Mouse (Mus musculus) hematopoietic stem cell, adult 5-6 weeks (primary cell): ENCODE measurements around the gene Slc22a6. TPM values are rescaled to one million over a fixed set of nuclear protein-coding genes. Genes with fewer than 3 reads are reported as not detected.

ENCODE experiments used
- ATAC-seq, 2 experiments: fragments of 125-278 bp in 1 of 2; replicated peaks in 1 of 2; 2 replicates each; pipeline ENCODE4 v1.8.0; 2016 to 2017; ENCODE audit warnings: inconsistent platforms in 2 of 2, mild to moderate bottlenecking in 2 of 2, moderate number of reproducible peaks in 2 of 2, low read depth in 1 of 2, moderate TSS enrichment in 1 of 2; ENCODE audit not compliant: low FRiP score in 2 of 2, poor library complexity in 2 of 2, severe bottlenecking in 2 of 2, insufficient read depth in 1 of 2, low TSS enrichment in 1 of 2
- total RNA-seq: library from RNA; stranded (forward); fragments of 172-1452, 232-1000 nt; gene quantifications from 2 replicates; pipeline ENCODE4 v1.2.3, GENCODE M21; 2017

Gene Slc22a6
- total RNA-seq, 1 experiment from 2014 or later = not detected

- ATAC-seq = peak; percentile 65 to 73; a peak in 3 of 4 replicates
These were observed 44.5 kb downstream of the Slc22a6 start for GRCm38 (mm10) chr19:8662337-8662736.

- no peak for ATAC-seq
These were observed 45.6 kb downstream of the Slc22a6 start, which contains the start of gene Chrm1 for GRCm38 (mm10) chr19:8663360-8663839. Gene Chrm1 (plus strand): TSS chr19:8663789.

GRCm38 (mm10) chr19:8663911-8664421 is 46.1 kb downstream of the Slc22a6 start:
- ATAC-seq = 0 out of 4 replicates have a peak, but pooled peaks of 1 of the 2 experiments have one; percentile 1

GRCm38 (mm10) chr19:8664859-8665258 is 47.0 kb downstream of the Slc22a6 start:
- ATAC-seq = no peak

GRCm38 (mm10) chr19:8665746-8666145 is 47.9 kb downstream of the Slc22a6 start:
- no peak for ATAC-seq

- ATAC-seq = no peak
These were observed 55.0 kb downstream of the Slc22a6 start for GRCm38 (mm10) chr19:8672859-8673258.

- no peak for ATAC-seq
These were observed 55.7 kb downstream of the Slc22a6 start for GRCm38 (mm10) chr19:8673336-8674063.

Other genes starting within 250 kb of the Slc22a6 start
- gene Slc22a30, start 212.9 kb upstream of the Slc22a6 start, total RNA-seq = not detected in 2 replicates
- gene Slc22a8, start 26.8 kb upstream of the Slc22a6 start, total RNA-seq = 0.31 TPM in 1 of 2 replicates, not detected in the other
- gene Chrm1, start 45.8 kb downstream of the Slc22a6 start, total RNA-seq = not detected in 2 replicates
- 88.1 and 113 TPM in 2 replicates for gene Slc3a2, start 105.3 kb downstream of the Slc22a6 start, total RNA-seq
- 58.5 and 90.9 TPM in 2 replicates for gene Wdr74, start 117.8 kb downstream of the Slc22a6 start, total RNA-seq
- gene 1700092M07Rik, start 122.7 kb downstream of the Slc22a6 start, total RNA-seq = not detected in 2 replicates
- gene Stx5a, start 123.4 kb downstream of the Slc22a6 start, total RNA-seq = 90.9 and 120 TPM in 2 replicates
- gene Nxf1, start 139.0 kb downstream of the Slc22a6 start, total RNA-seq = 87.8 and 104 TPM in 2 replicates
- gene Tmem223, start 153.0 kb downstream of the Slc22a6 start, total RNA-seq = 22.0 and 51.0 TPM in 2 replicates
- gene Tmem179b, start 156.4 kb downstream of the Slc22a6 start, total RNA-seq = 35.0 and 65.5 TPM in 2 replicates
- gene Taf6l, start 168.4 kb downstream of the Slc22a6 start, total RNA-seq = 12.3 and 15.6 TPM in 2 replicates
- gene Polr2g, start 180.5 kb downstream of the Slc22a6 start, total RNA-seq = 58.9 and 69.7 TPM in 2 replicates
- 1.1 and 3.7 TPM in 2 replicates for gene Zbtb3, start 184.5 kb downstream of the Slc22a6 start, total RNA-seq
- 61.0 and 83.7 TPM in 2 replicates for gene Ttc9c, start 201.3 kb downstream of the Slc22a6 start, total RNA-seq
- gene Hnrnpul2, start 202.0 kb downstream of the Slc22a6 start, total RNA-seq = 67.9 and 104 TPM in 2 replicates
- not detected in 2 replicates for gene AC129217.1, start 211.7 kb downstream of the Slc22a6 start, total RNA-seq
- 49.6 and 52.7 TPM in 2 replicates for gene Bscl2, start 219.4 kb downstream of the Slc22a6 start, total RNA-seq
- gene Gng3, start 221.2 kb downstream of the Slc22a6 start, total RNA-seq = 0.38 TPM in 1 of 2 replicates, not detected in the other
- not detected in 2 replicates for gene Lrrn4cl, start 232.7 kb downstream of the Slc22a6 start, total RNA-seq